Mouse (Mus musculus) left cerebral cortex, postnatal 36 days (tissue): ENCODE measurements around the gene Ppp1r9a. TPM values are rescaled to one million over a fixed set of nuclear protein-coding genes. Genes with fewer than 3 reads are reported as not detected.
A peak's percentile ranks its signal among the peaks of the same experiment; 100 is the strongest.

Experiments used
- DNase-seq, 2 experiments: peaks; one replicate each; pipeline ENCODE4 v3.0.0; 2021 to 2022; ENCODE audit warnings: low spot score in 2 of 2, mixed read lengths in 1 of 2
- intact Hi-C: fragments of 180-260 bp; cut with DNase I; formaldehyde crosslinking; loops from one replicate; pipeline ENCODE4 v1.15.1; 2025
- total RNA-seq, 2 experiments: library from RNA; stranded (reverse); gene quantifications; 2 replicates each; pipeline ENCODE4 v1.2.3; 2021

Gene Ppp1r9a
- total RNA-seq, 2 experiments from 2014 or later, result 199 TPM

- intact Hi-C loops, result no loop called here
Observed at GRCm38 (mm10) chr6:4998929-4999328, 96.2 kb downstream of the Ppp1r9a start.

GRCm38 (mm10) chr6:5000788-5001187 lies 98.1 kb downstream of the Ppp1r9a start:
- DNase-seq, result no peak
- intact Hi-C loops, result no loop called here

More at GRCm38 (mm10) chr6:4998929-4999328, 96.2 kb downstream of the Ppp1r9a start:
- DNase-seq, result no peak

DNA sequence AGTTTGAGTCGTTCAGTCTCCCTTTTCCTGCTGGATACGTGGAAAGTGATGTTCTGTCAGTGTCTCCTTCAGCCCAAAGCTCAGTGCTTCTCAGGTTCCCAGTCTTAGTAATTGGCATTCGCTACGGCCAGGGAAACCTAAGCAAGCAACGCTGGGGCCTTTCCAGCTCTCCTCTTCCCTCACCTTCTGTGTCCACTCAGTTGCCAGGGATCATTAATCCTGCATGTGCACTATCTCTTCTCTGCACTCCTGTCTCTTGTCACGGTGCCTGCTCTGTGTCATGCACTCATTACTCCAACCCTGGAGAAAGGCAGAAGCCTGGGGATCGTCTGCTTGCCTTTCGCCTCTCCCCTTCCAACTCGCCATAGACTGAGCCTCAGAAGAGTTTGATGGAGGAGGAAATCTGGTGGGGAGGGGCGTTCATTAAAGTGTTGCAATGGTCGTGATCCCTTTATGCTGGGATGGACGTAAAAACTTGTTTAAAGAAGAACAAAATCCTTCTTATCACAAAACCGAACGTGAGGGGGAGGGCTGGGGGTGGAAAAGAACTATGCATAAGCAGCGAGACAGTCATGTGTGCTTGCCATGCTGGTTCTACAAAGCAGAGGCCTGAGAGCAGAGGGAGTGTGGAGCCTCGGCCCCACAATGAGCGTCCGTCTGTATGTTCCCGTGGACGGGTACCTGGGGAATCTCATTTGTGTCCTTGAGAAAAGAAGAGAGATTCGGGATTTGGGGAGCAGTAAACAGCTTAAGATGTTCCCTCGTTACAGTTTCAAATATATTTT lies 103.0 kb downstream of the Ppp1r9a start:
- no peak for DNase-seq
- intact Hi-C loops, result no loop called here

- DNase-seq, result peak in 1 of 2 experiments; percentile 33
Observed at GRCm38 (mm10) chr6:5006283-5006946, 103.7 kb downstream of the Ppp1r9a start.

GRCm38 (mm10) chr6:5008166-5008565 lies 105.4 kb downstream of the Ppp1r9a start:
- intact Hi-C loops, result no loop called here
- DNase-seq, result no peak

More at GRCm38 (mm10) chr6:5006283-5006946, 103.7 kb downstream of the Ppp1r9a start:
- intact Hi-C loops, result no loop called here

- intact Hi-C loops, result no loop called here
Observed at GRCm38 (mm10) chr6:5008603-5009002, 105.9 kb downstream of the Ppp1r9a start.

GRCm38 (mm10) chr6:5010553-5011416 lies 108.1 kb downstream of the Ppp1r9a start:
- no peak for DNase-seq
- intact Hi-C loops, result no loop called here

More at GRCm38 (mm10) chr6:5008603-5009002, 105.9 kb downstream of the Ppp1r9a start:
- DNase-seq, result no peak

- intact Hi-C loops, result no loop called here
- no peak for DNase-seq
Observed at GRCm38 (mm10) chr6:5012794-5013193, 110.1 kb downstream of the Ppp1r9a start.

DNA sequence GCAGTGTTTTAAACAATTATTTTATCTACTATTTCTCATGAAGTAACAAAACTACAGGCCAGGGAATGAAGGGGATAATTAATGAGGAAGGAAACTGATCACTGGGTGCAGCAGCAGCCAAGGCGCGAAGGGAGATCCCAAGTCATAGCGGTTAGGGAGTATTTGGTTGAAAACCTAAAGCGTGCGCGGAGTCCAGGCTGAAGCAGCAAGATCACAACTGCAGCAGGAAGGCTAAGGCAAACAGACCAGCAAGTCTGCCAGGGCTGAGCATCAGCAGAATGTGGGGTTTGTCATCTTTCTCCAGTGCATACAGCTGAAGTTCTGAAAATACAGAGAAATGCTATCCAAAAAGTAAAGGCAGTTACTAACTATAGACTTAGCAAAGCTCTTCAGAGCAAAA lies 111.8 kb downstream of the Ppp1r9a start:
- DNase-seq, result peak in 1 of 2 experiments; percentile 23
- intact Hi-C loops, result no loop called here

- DNase-seq, result no peak
- intact Hi-C loops, result no loop called here
Observed at GRCm38 (mm10) chr6:5015173-5015572, 112.5 kb downstream of the Ppp1r9a start.

GRCm38 (mm10) chr6:5017945-5018511 lies 115.3 kb downstream of the Ppp1r9a start:
- intact Hi-C loops, result no loop called here
- no peak for DNase-seq

GRCm38 (mm10) chr6:5019208-5019607 lies 116.5 kb downstream of the Ppp1r9a start:
- intact Hi-C loops, result no loop called here
- no peak for DNase-seq

- no peak for DNase-seq
- intact Hi-C loops, result no loop called here
Observed at GRCm38 (mm10) chr6:5019969-5020368, 117.3 kb downstream of the Ppp1r9a start.

- DNase-seq, result no peak
- intact Hi-C loops, result no loop called here
Observed at GRCm38 (mm10) chr6:5020510-5020909, 117.8 kb downstream of the Ppp1r9a start.

- intact Hi-C loops, result no loop called here
Observed at GRCm38 (mm10) chr6:5022677-5023076, 120.0 kb downstream of the Ppp1r9a start.

GRCm38 (mm10) chr6:5024893-5025292 lies 122.2 kb downstream of the Ppp1r9a start:
- intact Hi-C loops, result no loop called here
- no peak for DNase-seq

More at GRCm38 (mm10) chr6:5022677-5023076, 120.0 kb downstream of the Ppp1r9a start:
- no peak for DNase-seq

DNA sequence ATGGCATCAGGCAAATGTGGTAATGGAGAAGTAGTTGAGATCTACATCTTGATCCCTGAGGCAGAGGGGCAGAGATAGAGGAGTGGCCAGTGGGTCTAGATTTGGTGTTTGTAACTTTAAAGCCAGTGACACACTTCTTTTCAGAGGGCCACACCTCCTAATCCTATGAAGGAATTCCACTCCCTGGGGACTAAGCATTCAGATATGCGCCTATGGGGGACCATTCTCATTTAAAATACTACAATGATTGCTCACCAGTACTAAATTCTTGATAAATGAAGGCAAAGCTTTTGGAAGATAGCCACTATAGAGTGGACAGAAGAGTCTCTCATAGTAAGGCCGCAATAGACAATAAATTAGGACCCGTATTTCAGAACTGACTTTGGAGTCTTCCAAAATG lies 124.1 kb downstream of the Ppp1r9a start:
- DNase-seq, result no peak
- intact Hi-C loops, result no loop called here

- DNase-seq, result no peak
- intact Hi-C loops, result no loop called here
Observed at GRCm38 (mm10) chr6:5027213-5027612, 124.5 kb downstream of the Ppp1r9a start.

DNA sequence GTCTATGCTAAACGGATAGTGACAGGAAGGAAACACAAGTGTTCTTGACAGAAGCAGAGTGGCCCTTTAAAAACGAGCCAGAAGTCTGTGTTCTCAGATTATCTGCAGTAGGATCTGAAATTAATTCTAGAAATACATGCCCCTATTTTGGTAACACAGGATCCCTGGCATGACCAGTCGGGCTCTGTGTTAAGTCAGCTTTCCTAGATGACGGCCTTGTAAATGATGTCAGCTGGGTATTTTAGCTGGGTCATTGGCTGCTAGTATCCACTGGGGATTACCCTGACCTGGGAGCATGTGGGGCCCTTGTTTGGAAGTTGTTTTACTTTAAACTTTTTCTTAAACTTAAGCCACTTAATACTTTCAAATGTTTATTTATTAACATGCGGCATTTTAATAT lies 125.1 kb downstream of the Ppp1r9a start:
- no peak for DNase-seq
- intact Hi-C loops, result no loop called here
